Mouse (Mus musculus) midbrain, embryonic 16.5 days (tissue): ENCODE data around the gene Enho. TPM values are rescaled to one million over a fixed set of nuclear protein-coding genes. Genes with fewer than 3 reads are reported as not detected.
A peak's percentile ranks its signal among the peaks of the same experiment; 100 is the strongest.

Experiments
- ATAC-seq: fragments of 200-750 bp; cut with Nextera tagmentation; 2 replicates; pipeline ENCODE4 v1.8.0; 2017; ENCODE audit warnings: moderate TSS enrichment
- H3K27ac ChIP-seq: fragments of 300-500 bp; sonication (generic); 2 replicates; pipeline ENCODE4 v1.5.1; 2014; ENCODE audit warnings: mild to moderate bottlenecking, low read length, mixed read lengths
- H3K27me3 ChIP-seq: fragments of 300-500 bp; sonication (generic); 2 replicates; pipeline ENCODE4 v1.6.1; 2014; ENCODE audit warnings: low read depth, low read length, mixed read lengths; ENCODE audit not compliant: control insufficient read depth, insufficient read depth
- H3K36me3 ChIP-seq: fragments of 300-500 bp; sonication (generic); 2 replicates; pipeline ENCODE4 v1.6.1; 2014; ENCODE audit warnings: mild to moderate bottlenecking, low read length, moderate library complexity, mixed read lengths; ENCODE audit not compliant: control insufficient read depth, insufficient read depth
- H3K4me1 ChIP-seq: fragments of 300-500 bp; sonication (generic); 2 replicates; pipeline ENCODE4 v1.6.1; 2014; ENCODE audit warnings: mild to moderate bottlenecking, low read length, mixed read lengths; ENCODE audit not compliant: control insufficient read depth, insufficient read depth
- H3K4me2 ChIP-seq: fragments of 300-500 bp; sonication (generic); 2 replicates; pipeline ENCODE4 v1.6.1; 2014; ENCODE audit warnings: mild to moderate bottlenecking, low read length, mixed read lengths
- H3K4me3 ChIP-seq: fragments of 300-500 bp; sonication (generic); 2 replicates; pipeline ENCODE4 v1.5.1; 2014; ENCODE audit warnings: low read depth, mild to moderate bottlenecking, low read length, moderate library complexity, mixed read lengths
- H3K9ac ChIP-seq: fragments of 300-500 bp; sonication (generic); 2 replicates; pipeline ENCODE4 v1.6.1; 2014; ENCODE audit warnings: low read depth, low read length, mixed read lengths
- H3K9me3 ChIP-seq: fragments of 300-500 bp; sonication (generic); replicated peaks from 2 replicates; pipeline ENCODE4 v1.6.1; 2014; ENCODE audit warnings: mild to moderate bottlenecking, low read length, mixed read lengths; ENCODE audit not compliant: control insufficient read depth, poor library complexity, severe bottlenecking
- WGBS: fragments of 180-500 bp; shearing (Covaris S2); extraction: QIAGEN DNeasy Blood & Tissue Kit; methylation state at CpG from one replicate; pipeline ENCODE4 v1.1.7; 2014; 5-methylcytosine and 5-hydroxymethylcytosine counted together
- polyA plus RNA-seq: library from polyadenylated mRNA; unstranded; fragments of >200 nt; fragmentation: Nextera tagmentation; extraction: Ambion mirVana; gene quantifications from 2 replicates; pipeline ENCODE4 v1.2.1, GENCODE M21; 2015

The Enho gene
- polyA plus RNA-seq, 1 experiment from 2014 or later = 120 TPM

DNA sequence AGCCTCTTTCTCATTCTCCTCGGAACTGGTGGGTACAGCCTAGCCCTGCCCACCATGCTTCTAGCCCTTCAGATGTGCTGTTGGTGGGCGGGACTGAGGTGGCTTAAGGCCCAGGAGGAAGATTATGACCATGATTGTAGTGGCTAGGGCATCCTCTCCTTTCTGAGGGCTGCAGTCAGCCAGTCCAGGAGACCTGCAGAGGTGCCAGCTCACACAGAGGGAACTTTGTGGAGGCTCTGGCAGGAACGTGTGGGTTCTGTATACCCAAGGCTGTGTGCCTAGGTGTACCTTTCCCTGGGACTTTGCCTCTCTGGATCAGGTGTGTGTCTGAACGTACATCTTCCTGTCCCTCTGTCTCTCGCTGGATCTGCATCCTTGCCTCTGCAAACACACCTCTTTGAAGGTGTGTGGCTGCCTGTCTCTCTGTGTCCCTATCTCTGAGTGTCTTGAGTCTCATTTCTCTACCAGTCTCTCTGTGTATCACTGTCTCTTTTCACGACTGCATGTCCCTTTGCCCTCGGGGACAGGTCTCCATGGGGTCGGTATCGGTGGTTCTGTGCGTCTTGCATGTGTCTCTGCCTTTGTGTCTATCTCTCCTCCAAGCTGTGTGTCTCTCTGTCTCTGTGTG lies 796 bp downstream of the Enho start:
- no peaks in the 10 kb centered on the region for H3K9me3 ChIP-seq
- peak overlapping the region; percentile 97 for H3K9ac ChIP-seq
- peak overlapping the region; percentile 87 for H3K4me2 ChIP-seq
- WGBS = 4% methylated on average over 10 of the region's 10 CpGs
- H3K4me1 ChIP-seq = peaks cover 30% of the 10 kb centered on the region
- H3K4me3 ChIP-seq = peak overlapping the region; percentile 66
- H3K27me3 ChIP-seq = no peaks in the 10 kb centered on the region
- H3K27ac ChIP-seq = peak overlapping the region; percentile 92
- ATAC-seq = peak; percentile 40
- no peaks in the 10 kb centered on the region; the same call in 1 of the 2 replicates for H3K36me3 ChIP-seq

DNA sequence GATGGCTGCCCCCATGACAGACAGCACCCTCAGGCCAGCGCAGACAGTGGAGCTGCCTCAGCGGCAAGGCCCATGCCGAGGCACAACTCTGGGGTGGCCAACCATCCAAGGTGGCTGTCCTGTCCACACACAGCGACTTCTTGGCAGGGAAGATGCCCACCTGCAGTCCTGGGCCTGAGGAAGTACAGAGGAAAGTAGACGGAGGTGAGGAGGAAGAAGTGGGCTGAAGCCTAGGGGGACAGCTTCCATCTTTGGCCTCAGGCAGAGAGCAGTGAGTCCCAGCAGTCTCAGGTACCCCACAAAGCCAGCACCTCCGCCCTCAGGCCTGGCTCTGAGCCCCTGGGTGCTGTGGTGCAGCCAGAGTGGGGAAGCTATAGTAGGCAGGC lies 1.3 kb downstream of the Enho start:
- Histone ChIP-seq H3K4me2 (peak overlapping the region; percentile 87), H3K27me3 (no peaks in the 10 kb centered on the region), H3K4me1 (peaks cover 30% of the 10 kb centered on the region), H3K36me3 (no peaks in the 10 kb centered on the region; the same call in 1 of the 2 replicates), H3K27ac (peak overlapping the region; percentile 92), H3K9ac (peak overlapping the region; percentile 97), H3K9me3 (no peaks in the 10 kb centered on the region), H3K4me3 (peak overlapping the region; percentile 66)
- ATAC-seq = no peak
- WGBS = 81% methylated on average over 6 of the region's 6 CpGs

DNA sequence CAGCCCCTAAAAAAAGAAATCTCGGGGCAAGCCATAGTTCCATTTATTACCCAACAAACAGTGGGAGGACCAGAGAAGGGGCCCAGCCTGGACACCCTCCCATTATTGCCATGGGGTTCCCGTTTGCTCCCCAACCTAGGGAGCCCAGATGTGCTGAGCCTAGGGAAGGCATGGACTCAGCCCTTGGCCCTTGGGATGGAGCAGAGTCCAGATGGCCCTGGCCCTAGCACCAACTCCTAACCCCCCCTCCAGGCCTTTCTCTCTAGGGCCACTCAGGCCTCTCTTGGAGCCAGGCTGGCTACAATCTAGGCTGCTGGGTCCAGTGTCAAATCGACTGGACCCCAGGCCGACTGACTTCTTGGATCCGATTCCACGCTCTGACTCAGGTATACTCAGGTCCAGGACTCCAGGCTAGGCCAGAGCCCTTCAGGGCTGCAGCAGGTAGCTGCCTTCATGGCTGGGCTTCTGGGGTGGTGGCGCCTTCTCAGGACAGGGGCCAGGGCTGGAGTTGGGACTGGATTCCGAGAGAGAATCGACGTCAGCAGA lies 1.9 kb downstream of the Enho start:
- Histone ChIP-seq H3K9ac (peak overlapping the region; percentile 97), H3K4me3 (peak overlapping the region; percentile 66), H3K4me1 (peaks cover 30% of the 10 kb centered on the region), H3K4me2 (peak overlapping the region; percentile 87), H3K36me3 (no peaks in the 10 kb centered on the region; the same call in 1 of the 2 replicates), H3K27me3 (no peaks in the 10 kb centered on the region), H3K27ac (no peak overlapping the region), H3K9me3 (no peaks in the 10 kb centered on the region)
- WGBS = 90% methylated on average over 10 of the region's 10 CpGs
- no peak for ATAC-seq

DNA sequence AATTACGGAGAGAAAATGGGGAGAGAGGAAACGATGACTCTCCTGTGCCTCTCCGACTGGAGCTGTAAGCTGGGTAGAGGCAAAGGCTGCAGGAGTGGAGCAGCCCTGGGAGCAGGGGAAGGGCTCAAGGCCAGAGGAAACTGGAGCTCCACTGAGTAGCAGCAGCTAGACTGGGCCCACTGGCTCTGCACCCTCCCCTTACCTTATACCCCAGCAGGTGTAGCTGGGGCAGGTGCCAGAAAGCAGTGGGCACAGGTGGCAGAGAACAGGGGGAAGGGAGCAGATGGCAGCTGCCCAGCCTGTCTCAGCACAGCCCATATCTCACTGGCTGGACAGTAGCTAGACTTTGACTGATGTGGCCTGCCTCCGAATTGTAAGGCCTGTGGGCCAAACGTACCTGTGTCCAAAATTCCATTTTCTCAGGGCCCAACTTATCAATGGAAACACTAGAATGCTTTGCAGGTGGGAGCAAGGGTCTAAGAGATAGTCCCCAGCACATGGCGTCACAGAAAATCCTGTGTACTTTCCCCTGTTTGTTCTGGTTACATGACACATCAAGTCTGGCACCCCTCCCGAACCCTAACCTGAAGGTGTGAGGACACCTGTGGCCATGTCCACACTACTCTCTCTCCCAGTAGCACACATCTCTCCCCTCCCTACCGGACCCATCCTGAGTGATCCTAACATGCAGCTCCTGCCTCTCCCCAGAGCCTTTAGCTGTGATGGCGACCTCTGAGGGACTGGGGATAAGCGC lies 3.1 kb downstream of the Enho start:
- no peak overlapping the region for H3K4me2 ChIP-seq
- no peaks in the 10 kb centered on the region for H3K27me3 ChIP-seq
- no peaks in the 10 kb centered on the region; the same call in 1 of the 2 replicates for H3K36me3 ChIP-seq
- no peak for ATAC-seq
- peak overlapping the region; percentile 40; the same call in 1 of the 2 replicates for H3K9ac ChIP-seq
- H3K4me3 ChIP-seq = no peak overlapping the region
- WGBS = 81% methylated on average over 10 of the region's 10 CpGs
- H3K9me3 ChIP-seq = no peaks in the 10 kb centered on the region
- peaks cover 30% of the 10 kb centered on the region for H3K4me1 ChIP-seq
- no peak overlapping the region for H3K27ac ChIP-seq

DNA sequence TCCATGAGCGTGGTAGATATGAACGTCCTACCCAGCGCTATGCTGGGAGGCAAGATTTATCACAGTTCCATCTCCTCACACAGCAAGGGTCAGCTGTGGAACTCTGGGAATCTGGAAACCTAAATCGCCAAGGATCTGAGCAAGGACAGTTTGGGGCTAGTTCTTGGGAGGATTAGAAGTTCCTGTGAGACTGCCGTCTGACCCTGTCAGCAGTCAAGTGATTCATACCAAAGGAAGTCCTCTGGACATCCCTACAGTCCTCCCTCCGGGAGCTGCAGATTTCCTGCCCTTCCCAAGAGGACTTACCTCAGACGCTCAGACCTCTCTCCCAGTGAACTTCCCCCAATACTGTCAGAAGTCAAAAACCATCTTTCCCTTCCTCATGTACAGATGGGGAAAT lies 3.8 kb downstream of the Enho start:
- no peak overlapping the region for H3K9ac ChIP-seq
- 53% methylated on average over 7 of the region's 7 CpGs for WGBS
- H3K27me3 ChIP-seq = no peaks in the 10 kb centered on the region
- no peak for ATAC-seq
- H3K4me2 ChIP-seq = no peak overlapping the region
- no peak overlapping the region for H3K27ac ChIP-seq
- H3K9me3 ChIP-seq = no peaks in the 10 kb centered on the region
- no peak overlapping the region for H3K4me3 ChIP-seq
- peaks cover 36% of the 10 kb centered on the region for H3K4me1 ChIP-seq
- no peaks in the 10 kb centered on the region; the same call in 1 of the 2 replicates for H3K36me3 ChIP-seq

DNA sequence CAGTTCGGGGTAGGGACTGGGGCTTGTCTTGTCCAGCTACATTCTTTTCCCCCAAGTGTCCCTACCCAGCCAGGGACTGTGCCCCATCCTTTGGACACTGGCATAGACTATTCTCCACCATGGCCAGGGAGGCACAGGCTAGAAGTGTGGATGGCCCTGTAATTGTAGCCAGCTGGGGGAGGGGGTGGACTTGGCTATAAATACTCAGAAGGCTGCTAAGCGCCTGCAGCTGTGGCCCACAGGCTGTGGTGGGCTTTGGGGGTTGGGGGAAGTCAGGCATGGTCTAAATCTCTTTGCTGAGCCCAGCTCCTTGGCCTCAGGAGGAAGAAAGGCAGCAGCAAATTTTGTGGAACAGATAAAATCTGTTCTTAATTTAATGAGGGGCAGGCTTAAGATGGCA lies 4.2 kb downstream of the Enho start:
- Histone ChIP-seq H3K9me3 (no peaks in the 10 kb centered on the region), H3K4me1 (peaks cover 41% of the 10 kb centered on the region), H3K36me3 (no peaks in the 10 kb centered on the region; the same call in 1 of the 2 replicates), H3K27me3 (no peaks in the 10 kb centered on the region), H3K4me3 (no peak overlapping the region), H3K4me2 (no peak overlapping the region), H3K27ac (no peak overlapping the region), H3K9ac (no peak overlapping the region)
- 67% methylated on average over 2 of the region's 2 CpGs for WGBS
- ATAC-seq = no peak

DNA sequence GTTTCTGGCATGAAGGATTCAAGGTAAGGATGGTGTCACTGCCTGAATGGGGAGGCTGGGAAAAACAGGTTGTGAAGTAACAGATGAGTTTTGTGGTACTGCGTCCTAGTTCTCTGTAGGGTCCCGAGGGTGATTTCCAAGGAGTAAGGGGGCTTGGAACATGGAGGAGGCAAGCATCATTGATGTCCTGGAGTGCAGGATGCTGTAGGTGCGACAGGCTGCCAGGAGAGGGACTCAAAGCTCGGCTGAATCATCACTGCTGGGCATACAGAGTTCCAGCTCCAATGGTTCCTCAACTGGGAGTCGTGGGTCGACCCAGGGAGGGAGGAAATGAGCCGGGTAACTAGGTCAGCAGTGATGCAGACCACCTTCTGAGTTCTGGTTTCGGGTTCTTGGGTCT lies 4.9 kb downstream of the Enho start:
- Histone ChIP-seq H3K27ac (no peak overlapping the region), H3K4me2 (no peak overlapping the region), H3K4me3 (no peak overlapping the region), H3K27me3 (no peaks in the 10 kb centered on the region), H3K9me3 (no peaks in the 10 kb centered on the region), H3K4me1 (peaks cover 40% of the 10 kb centered on the region), H3K36me3 (no peaks in the 10 kb centered on the region; the same call in 1 of the 2 replicates), H3K9ac (no peak overlapping the region)
- no peak for ATAC-seq
- WGBS = 77% methylated on average over 8 of the region's 8 CpGs

DNA sequence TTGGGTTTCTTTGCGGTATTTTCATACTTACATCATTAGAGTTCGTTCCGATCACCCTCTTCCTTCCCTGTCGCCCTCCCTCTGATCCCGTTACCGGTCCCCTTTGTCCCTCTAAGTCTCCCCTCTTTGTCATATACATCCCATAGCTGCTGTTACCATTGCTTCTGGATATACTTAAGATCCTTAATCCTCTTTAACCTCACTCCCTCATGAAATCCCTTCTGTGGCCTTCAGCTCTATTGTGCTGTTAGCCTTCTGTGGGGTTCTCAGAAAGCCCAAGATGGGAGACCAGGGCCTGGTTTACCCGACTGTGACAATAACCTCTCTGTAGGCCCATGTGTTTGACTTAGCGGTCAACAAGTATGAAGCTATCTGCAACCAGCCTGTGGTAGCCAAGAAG lies 5.5 kb downstream of the Enho start:
- Histone ChIP-seq H3K27ac (no peak overlapping the region), H3K9me3 (no peaks in the 10 kb centered on the region), H3K27me3 (no peaks in the 10 kb centered on the region), H3K4me3 (no peak overlapping the region), H3K4me2 (no peak overlapping the region), H3K4me1 (peaks cover 40% of the 10 kb centered on the region), H3K9ac (no peak overlapping the region), H3K36me3 (no peaks in the 10 kb centered on the region; the same call in 1 of the 2 replicates)
- WGBS = 28% methylated on average over 8 of the region's 8 CpGs
- no peak for ATAC-seq

DNA sequence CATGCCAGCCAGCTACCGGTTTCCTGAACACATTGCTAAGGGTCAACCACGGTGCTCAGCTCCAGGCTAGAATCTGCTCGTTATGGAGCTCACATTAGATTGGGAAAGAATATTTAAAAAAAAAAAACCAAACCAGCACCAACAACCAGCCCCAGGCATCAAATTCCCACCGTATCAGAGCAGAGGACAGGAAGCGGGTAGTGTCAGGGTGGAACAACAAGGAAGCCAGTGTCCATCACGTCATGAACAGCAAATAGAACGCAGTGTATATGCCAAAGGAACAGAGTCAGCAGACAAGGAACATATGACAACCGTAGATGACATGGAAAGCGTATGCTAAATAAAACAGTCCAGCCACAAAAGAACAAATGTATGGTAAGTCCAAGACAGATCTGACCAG lies 7.1 kb downstream of the Enho start:
- Histone ChIP-seq H3K27ac (no peak overlapping the region), H3K9ac (no peak overlapping the region), H3K4me3 (no peak overlapping the region), H3K4me1 (peaks cover 33% of the 10 kb centered on the region), H3K4me2 (no peak overlapping the region), H3K36me3 (no peaks in the 10 kb centered on the region; the same call in 1 of the 2 replicates), H3K27me3 (no peaks in the 10 kb centered on the region), H3K9me3 (no peaks in the 10 kb centered on the region)
- no peak for ATAC-seq
- 77% methylated on average over 9 of the region's 9 CpGs for WGBS
